In the genomic region with DNA sequence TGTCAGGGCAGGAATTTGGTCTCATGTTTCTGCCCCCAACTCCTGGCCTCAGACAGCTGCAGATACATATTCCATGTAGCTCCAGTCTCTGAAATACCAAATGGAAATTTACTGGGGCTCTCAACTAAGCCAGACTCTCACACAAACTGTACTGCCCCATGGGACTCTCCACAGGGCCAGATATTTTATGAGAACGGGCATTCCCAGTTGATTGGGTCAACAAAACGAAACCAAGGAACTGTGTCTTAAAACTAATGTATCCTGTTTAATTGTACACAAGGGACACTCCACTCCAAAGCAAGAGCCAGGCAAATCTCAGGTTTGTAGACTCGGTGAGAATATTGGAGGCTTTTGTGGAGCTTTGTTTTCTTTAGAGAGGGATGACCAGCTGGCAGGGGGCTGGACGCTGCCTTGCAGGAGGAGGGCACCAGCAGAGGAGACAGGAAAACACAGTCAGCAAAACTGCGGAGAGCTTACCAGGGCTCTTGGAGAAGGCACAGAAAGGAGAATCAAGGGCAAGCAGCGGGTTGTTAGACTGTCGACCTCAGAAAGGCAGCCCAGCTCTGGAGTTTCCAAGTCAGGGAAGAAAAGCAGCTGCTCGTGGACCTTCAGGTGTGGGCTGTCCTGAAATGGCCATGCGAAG, we compare ENCODE assay signal across 8 mouse cellular contexts. TPM values are rescaled to one million over a fixed set of nuclear protein-coding genes. Genes with fewer than 3 reads are reported as not detected.
DNase-seq lines count a peak whose midpoint lies in the region; ATAC-seq and TF ChIP-seq lines count a peak whose summit lies in the region.

No protein-coding gene starts in this region.

- no peak for TF ChIP-seq POLR2A in myocyte (IDR thresholded peaks at IDR 0.05; ENCODE audit: insufficient read length, low read depth)

- peaks cover 8% of the 10 kb centered on the region for H3K79me2 ChIP-seq in myocyte (ENCODE audit: control insufficient read depth, insufficient read depth)

- no peaks in the 10 kb centered on the region for H3K9me3 ChIP-seq in hindbrain, embryonic 14.5 days (ENCODE audit: control insufficient read depth, low read length)
- no peaks in the 10 kb centered on the region for H3K9me3 ChIP-seq in liver, embryonic 12.5 days (replicated peaks)

- peak overlapping the region; percentile 9; the same call in 1 of the 2 replicates for H3K4me2 ChIP-seq in hindbrain, embryonic 14.5 days (replicated peaks)
- peak overlapping the region; percentile 44 for H3K4me2 ChIP-seq in liver, embryonic 12.5 days
- H3K4me2 ChIP-seq in myocyte (ENCODE audit: low read depth): peak overlapping the region; percentile 95

- no peaks in the 10 kb centered on the region for H3K27me3 ChIP-seq in hindbrain, embryonic 14.5 days (ENCODE audit: control insufficient read depth, insufficient read depth, low read length)
- H3K27me3 ChIP-seq in liver, embryonic 12.5 days (replicated peaks): no peaks in the 10 kb centered on the region
- no peaks in the 10 kb centered on the region for H3K27me3 ChIP-seq in myocyte (ENCODE audit: control insufficient read depth, insufficient read depth, insufficient read length)

- H3ac ChIP-seq in myocyte (ENCODE audit: control insufficient read depth, insufficient read length): no peak overlapping the region

- H3K4me1 ChIP-seq in hindbrain, embryonic 14.5 days (replicated peaks; ENCODE audit: control insufficient read depth, insufficient read depth, low read length): peaks cover 6% of the 10 kb centered on the region; the same call in 1 of the 2 replicates
- peaks cover 40% of the 10 kb centered on the region for H3K4me1 ChIP-seq in liver, embryonic 12.5 days

- 41% methylated on average over 9 of the region's 9 CpGs for WGBS in hindbrain, embryonic 14.5 days
- 31% methylated on average over 9 of the region's 9 CpGs for WGBS in liver, embryonic 12.5 days (ENCODE audit: insufficient replicate concordance)

- H3K4me3 ChIP-seq in hindbrain, embryonic 14.5 days (replicated peaks; ENCODE audit: low read length): no peak overlapping the region
- H3K4me3 ChIP-seq in liver, embryonic 12.5 days: no peak overlapping the region
- H3K4me3 ChIP-seq in myocyte: peak overlapping the region; percentile 23

- peak overlapping the region; percentile 64 for H3K27ac ChIP-seq in hindbrain, embryonic 14.5 days
- peak overlapping the region; percentile 55 for H3K27ac ChIP-seq in liver, embryonic 12.5 days

- H3K36me3 ChIP-seq in hindbrain, embryonic 14.5 days (replicated peaks; ENCODE audit: control insufficient read depth, insufficient read depth): no peaks in the 10 kb centered on the region
- no peaks in the 10 kb centered on the region for H3K36me3 ChIP-seq in liver, embryonic 12.5 days
- no peaks in the 10 kb centered on the region for H3K36me3 ChIP-seq in myocyte (ENCODE audit: control insufficient read depth, insufficient read depth)

- H3K9ac ChIP-seq in hindbrain, embryonic 14.5 days: 0 out of 2 replicates have a peak overlapping the region, but pooled peaks have one; percentile 33
- peak overlapping the region; percentile 56; the same call in 1 of the 2 replicates for H3K9ac ChIP-seq in liver, embryonic 12.5 days

- DNase-seq in 3T3-L1 (ENCODE audit: low read depth, low spot score): peak; percentile 95
- peak; percentile 55 to 68 for DNase-seq in adrenal gland, postnatal 36 days
- DNase-seq in gastrocnemius, adult 18-20 months (ENCODE audit: low spot score): peak; percentile 69
- DNase-seq in hindbrain, embryonic 14.5 days (ENCODE audit: low spot score): no peak
- DNase-seq in frontal cortex, postnatal 36 days (ENCODE audit: low spot score in 2 of 2): no peak
- no peak for DNase-seq in retina, embryonic 14.5 days (ENCODE audit: low spot score)

- no peak for ATAC-seq in hindbrain, embryonic 14.5 days (ENCODE audit: low FRiP score)
- ATAC-seq in liver, embryonic 12.5 days: no peak

TF ChIP-seq in myocyte, 11 proteins besides CTCF, POLR2A, EP300 and RAD21:
- no peak for TF ChIP-seq POLR2AphosphoS2 (IDR thresholded peaks at IDR 0.05; ENCODE audit: insufficient read length, low read depth)
- TF ChIP-seq TCF3 (IDR thresholded peaks at IDR 0.05; ENCODE audit: insufficient read length, low read depth): peak; percentile 53
- TF ChIP-seq CEBPB (IDR thresholded peaks at IDR 0.05; ENCODE audit: insufficient read depth, poor library complexity, severe bottlenecking): no peak
- no peak for TF ChIP-seq E2F4 (IDR thresholded peaks at IDR 0.05; ENCODE audit: insufficient read depth)
- TF ChIP-seq MAX (IDR thresholded peaks at IDR 0.05; ENCODE audit: low read depth): no peak
- peak; percentile 71 to 91 (median 84) for TF ChIP-seq MYOD1 (IDR thresholded peaks at IDR 0.05; ENCODE audit: control insufficient read depth in 1 of 3, insufficient read length in 2 of 3, low read depth in 2 of 3)
- no peak for TF ChIP-seq USF1 (IDR thresholded peaks at IDR 0.05; ENCODE audit: low read depth)
- TF ChIP-seq REST (IDR thresholded peaks at IDR 0.05; ENCODE audit: insufficient read depth, insufficient read length): no peak
- peak in 2 of 3 experiments; percentile 68 to 73 for TF ChIP-seq MYOG (IDR thresholded peaks at IDR 0.05; ENCODE audit: control insufficient read depth in 1 of 3, insufficient read depth in 1 of 3, insufficient read length in 2 of 3, low read depth in 2 of 3)
- TF ChIP-seq TCF12 (IDR thresholded peaks at IDR 0.05; ENCODE audit: insufficient read depth, poor library complexity, severe bottlenecking): peak; percentile 47
- no peak for TF ChIP-seq SRF (IDR thresholded peaks at IDR 0.05; ENCODE audit: control insufficient read depth, insufficient read length, low read depth)

RNA-seq across cellular contexts. Expression of a gene that starts 42.1 kb away (rescaled TPM):
- total RNA-seq in adrenal gland, postnatal 36 days (2021): 10 to 100 TPM; 16.5 to 23.5 TPM
- 1 to 10 TPM; 9.2 to 10.0 TPM for total RNA-seq in gastrocnemius, adult 18-20 months (2021)
- polyA plus RNA-seq in hindbrain, embryonic 14.5 days (2014; fragmentation: Nextera tagmentation; extraction: Ambion mirVana): 19.2 and 21.6 TPM in 2 replicates
- 17.9 and 18.8 TPM in 2 replicates for polyA plus RNA-seq in liver, embryonic 12.5 days (2016; fragmentation: Nextera tagmentation; extraction: Ambion mirVana)
- 6.9 TPM for polyA plus RNA-seq in myocyte (2012; fragmentation: generic; extraction: Trizol)

RNA-seq across cellular contexts. Expression of a gene that starts 45.8 kb away (rescaled TPM):
- 100 to 1,000 TPM; 316 to 364 TPM for total RNA-seq in adrenal gland, postnatal 36 days (2021)
- 100 to 1,000 TPM; 114 to 128 TPM for total RNA-seq in gastrocnemius, adult 18-20 months (2021)
- 313 and 316 TPM in 2 replicates for polyA plus RNA-seq in hindbrain, embryonic 14.5 days (2014; fragmentation: Nextera tagmentation; extraction: Ambion mirVana)
- polyA plus RNA-seq in liver, embryonic 12.5 days (2016; fragmentation: Nextera tagmentation; extraction: Ambion mirVana): 465 and 466 TPM in 2 replicates
- polyA plus RNA-seq in myocyte (2012; fragmentation: generic; extraction: Trizol): 306 TPM

RNA-seq across cellular contexts. Expression of a gene that starts 53.9 kb away (rescaled TPM):
- not detected for total RNA-seq in adrenal gland, postnatal 36 days (2021)
- not detected for total RNA-seq in gastrocnemius, adult 18-20 months (2021)
- polyA plus RNA-seq in hindbrain, embryonic 14.5 days (2014; fragmentation: Nextera tagmentation; extraction: Ambion mirVana): not detected in 2 replicates
- not detected in 2 replicates for polyA plus RNA-seq in liver, embryonic 12.5 days (2016; fragmentation: Nextera tagmentation; extraction: Ambion mirVana)
- not detected for polyA plus RNA-seq in myocyte (2012; fragmentation: generic; extraction: Trizol)

Comparison
In these comparisons a context has a peak if more than half of its experiments do, and no peak if none do; other contexts are left out.
1. DNase-seq: peak in 3T3-L1 (single experiment), adrenal gland, postnatal 36 days (2 of 2) and gastrocnemius, adult 18-20 months (single experiment); none in hindbrain, embryonic 14.5 days (single experiment), frontal cortex, postnatal 36 days (0 of 2) and retina, embryonic 14.5 days (single experiment).
2. H3K4me2 ChIP-seq: peak in every context shown above with its lines; median percentile 95 in myocyte; 44 in liver, embryonic 12.5 days; 9 in hindbrain, embryonic 14.5 days.